ENCODE assay signal across 9 mouse cellular contexts in the genomic region with DNA sequence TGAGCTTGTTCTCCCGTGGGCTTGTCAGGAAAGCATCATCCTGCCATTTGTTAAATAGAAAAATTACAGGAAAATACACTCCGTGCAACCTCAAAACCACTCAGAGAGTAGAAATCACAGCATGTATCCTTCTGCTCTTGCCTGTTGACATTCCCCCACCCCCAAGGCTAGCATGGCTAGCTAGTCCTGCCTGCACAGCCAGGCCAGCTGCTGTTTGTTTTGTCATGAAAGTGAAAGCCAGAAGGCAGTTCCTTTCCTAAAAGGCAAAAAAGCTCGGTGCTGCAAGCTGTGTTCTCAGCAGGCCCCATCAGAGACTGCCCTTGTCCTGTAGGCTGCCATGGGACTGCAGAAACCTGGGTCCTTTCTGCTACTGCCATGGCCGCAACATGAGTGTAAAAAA.
DNase-seq lines count a peak whose midpoint lies in the region; ATAC-seq and TF ChIP-seq lines count a peak whose summit lies in the region.
"Had no signal": no experiment of that assay in that cellular context is flagged by ENCODE, and none has a peak within 500 bp of the region (broad histone marks: within the 10 kb centered on the region; RNA-seq: fewer than 3 reads in every experiment).

No protein-coding gene starts in this region.

- ATAC-seq in hindbrain, postnatal 0 days, result 0 out of 2 replicates have a peak, but pooled peaks have one; percentile 56
- no peak for ATAC-seq in midbrain, embryonic 14.5 days (ENCODE audit: low FRiP score, low TSS enrichment)
- ATAC-seq in megakaryocyte progenitor cell, adult 5-6 weeks (replicated peaks; ENCODE audit: poor library complexity), result no peak
- ATAC-seq: forebrain, embryonic 15.5 days had no signal

- no peak overlapping the region for H3K4me3 ChIP-seq in hindbrain, postnatal 0 days (ENCODE audit: low read length)
- H3K4me3 ChIP-seq in midbrain, embryonic 14.5 days (replicated peaks; ENCODE audit: low read depth, low read length), result no peak overlapping the region
- H3K4me3 ChIP-seq: forebrain, embryonic 15.5 days had no signal

- WGBS in hindbrain, postnatal 0 days, result 26% methylated on average over 4 of the region's 4 CpGs
- 49% methylated on average over 4 of the region's 4 CpGs for WGBS in midbrain, embryonic 14.5 days

- H3K27ac ChIP-seq in hindbrain, postnatal 0 days, result peak overlapping the region; percentile 36; the same call in 1 of the 2 replicates
- no peak overlapping the region for H3K27ac ChIP-seq in midbrain, embryonic 14.5 days (replicated peaks; ENCODE audit: low read depth, low read length)
- H3K27ac ChIP-seq: forebrain, embryonic 15.5 days; macrophage had no signal

- TF ChIP-seq CTCF in hindbrain, postnatal 0 days (IDR thresholded peaks at IDR 0.05; ENCODE audit: low read depth), result no peak

- H3K36me3 ChIP-seq in hindbrain, postnatal 0 days (ENCODE audit: insufficient read depth, low read length), result no peaks in the 10 kb centered on the region
- no peaks in the 10 kb centered on the region for H3K36me3 ChIP-seq in midbrain, embryonic 14.5 days (ENCODE audit: control insufficient read depth, insufficient read depth, low read length)
- H3K36me3 ChIP-seq: forebrain, embryonic 15.5 days had no signal

- H3K4me1 ChIP-seq in hindbrain, postnatal 0 days (ENCODE audit: insufficient read depth, low read length), result no peaks in the 10 kb centered on the region
- no peaks in the 10 kb centered on the region; the same call in 1 of the 2 replicates for H3K4me1 ChIP-seq in midbrain, embryonic 14.5 days (ENCODE audit: control insufficient read depth, insufficient read depth, low read length)

- peak; percentile 28 for DNase-seq in layer of hippocampus, adult 11-12 months (ENCODE audit: low spot score)
- no peak for DNase-seq in layer of hippocampus, postnatal 25 days (ENCODE audit: extremely low spot score in 1 of 2, low spot score in 1 of 2)
- DNase-seq in embryo, embryonic 11 days, result peak; percentile 45
- DNase-seq in hindbrain, postnatal 0 days (ENCODE audit: low spot score), result peak; percentile 54
- peak; percentile 22 for DNase-seq in midbrain, embryonic 14.5 days
- DNase-seq in T-cell, adult 2 months (ENCODE audit: low spot score), result no peak

- H3K4me2 ChIP-seq in hindbrain, postnatal 0 days (ENCODE audit: low read depth, low read length), result no peak overlapping the region
- H3K4me2 ChIP-seq in midbrain, embryonic 14.5 days (ENCODE audit: low read length), result no peak overlapping the region
- H3K4me2 ChIP-seq: forebrain, embryonic 15.5 days had no signal

- H3K9ac ChIP-seq in hindbrain, postnatal 0 days (replicated peaks; ENCODE audit: low read length), result no peak overlapping the region
- H3K9ac ChIP-seq in midbrain, embryonic 14.5 days (replicated peaks; ENCODE audit: low read length), result no peak overlapping the region
- H3K9ac ChIP-seq: forebrain, embryonic 15.5 days had no signal

- H3K9me3 ChIP-seq in hindbrain, postnatal 0 days (ENCODE audit: low read length), result no peaks in the 10 kb centered on the region
- H3K9me3 ChIP-seq in midbrain, embryonic 14.5 days (ENCODE audit: control insufficient read depth, low read length), result no peaks in the 10 kb centered on the region
- H3K9me3 ChIP-seq: forebrain, embryonic 15.5 days had no signal

- no peaks in the 10 kb centered on the region for H3K27me3 ChIP-seq in hindbrain, postnatal 0 days (ENCODE audit: insufficient read depth, low read length)
- no peaks in the 10 kb centered on the region for H3K27me3 ChIP-seq in midbrain, embryonic 14.5 days (ENCODE audit: control insufficient read depth, insufficient read depth, low read length)
- H3K27me3 ChIP-seq: forebrain, embryonic 15.5 days had no signal

Comparison
In these comparisons a context has a peak if more than half of its experiments do, and no peak if none do; other contexts are left out.
1. DNase-seq: peak in layer of hippocampus, adult 11-12 months (single experiment), embryo, embryonic 11 days (single experiment), hindbrain, postnatal 0 days (single experiment) and midbrain, embryonic 14.5 days (single experiment); none in layer of hippocampus, postnatal 25 days (0 of 2) and T-cell, adult 2 months (single experiment).